Mouse (Mus musculus): Measurements from ENCODE around the gene Bcan.

Gene Bcan

DNA sequence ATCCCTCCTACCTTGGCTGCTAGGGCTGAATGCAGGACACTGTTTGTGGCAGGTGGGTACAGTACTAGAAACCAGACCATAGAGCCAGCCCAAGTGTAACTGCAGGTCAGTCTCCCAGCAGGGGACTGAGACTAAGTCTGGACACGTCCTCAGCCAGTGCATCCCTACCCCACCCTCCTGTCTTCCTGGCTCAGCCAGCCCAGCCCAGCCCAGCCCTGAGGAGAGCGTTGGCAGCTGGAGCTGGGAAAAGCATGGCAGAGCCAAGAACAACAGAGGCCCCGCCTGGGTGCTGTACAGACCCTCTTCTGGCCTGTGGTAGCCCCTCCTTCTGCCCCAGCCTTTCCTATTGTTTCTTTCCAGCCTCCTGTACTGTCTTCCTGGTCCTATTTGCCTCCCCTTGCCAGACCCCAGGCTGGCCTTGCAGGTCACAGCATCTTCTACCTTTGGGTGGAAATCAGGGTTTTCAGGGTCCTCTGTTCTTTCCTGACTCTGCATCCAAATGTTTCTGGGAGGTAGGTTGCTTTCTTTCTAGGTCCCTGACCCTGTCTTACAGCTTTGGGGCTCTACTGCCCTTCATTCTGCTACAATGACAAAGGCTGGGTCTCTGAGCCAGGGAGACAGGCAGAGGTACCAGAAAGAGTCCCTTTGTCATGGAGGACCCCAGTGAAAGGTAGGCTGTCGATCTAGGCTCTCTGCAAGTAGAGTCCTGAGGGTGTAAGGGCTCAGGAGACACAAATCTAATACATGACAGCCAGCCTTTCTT lies 55.0 kb downstream of the Bcan start:
- DNase-seq (ENCODE audit: low read depth, low spot score) = no peak

DNA sequence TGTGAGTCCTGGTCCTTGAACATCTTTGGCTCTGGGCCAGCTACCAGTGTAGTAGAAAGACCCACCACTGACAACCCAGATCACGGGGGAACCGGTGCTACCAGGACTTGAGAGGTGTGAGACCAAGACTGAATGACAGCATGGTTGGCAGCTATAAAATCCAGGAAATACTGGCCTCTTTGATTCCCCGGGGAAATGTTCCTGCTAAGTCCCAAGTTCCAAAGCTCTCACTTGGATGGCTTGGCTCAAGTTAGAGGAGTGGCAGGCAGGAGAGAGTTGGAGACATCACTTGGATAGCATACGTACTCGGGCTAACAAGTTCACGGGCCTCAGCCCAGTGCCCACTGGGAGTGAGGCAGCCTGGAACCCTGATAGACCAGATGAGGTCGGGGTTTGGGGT lies 56.4 kb downstream of the Bcan start:
- DNase-seq (ENCODE audit: low read depth, low spot score) = no peak

DNA sequence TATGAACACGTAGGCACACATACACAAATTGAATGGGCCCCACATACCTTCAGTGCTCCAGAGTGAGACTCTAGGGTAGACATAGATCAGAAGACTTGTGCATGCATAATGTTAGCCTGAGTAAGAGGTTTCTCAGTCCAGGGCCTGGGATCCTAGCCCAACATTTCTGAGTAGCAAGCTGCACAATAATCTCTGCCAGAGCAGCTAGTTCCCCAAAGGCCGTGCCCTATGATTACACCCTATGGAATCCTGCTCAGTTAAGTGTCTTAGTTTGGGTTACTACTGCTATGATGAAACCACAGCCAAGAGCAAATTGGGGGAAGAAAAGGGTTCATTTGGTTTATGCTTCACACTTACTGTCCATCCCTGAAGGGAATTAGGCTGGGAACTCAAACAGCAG lies 57.6 kb downstream of the Bcan start:
- no peak for DNase-seq (ENCODE audit: low read depth, low spot score)

DNA sequence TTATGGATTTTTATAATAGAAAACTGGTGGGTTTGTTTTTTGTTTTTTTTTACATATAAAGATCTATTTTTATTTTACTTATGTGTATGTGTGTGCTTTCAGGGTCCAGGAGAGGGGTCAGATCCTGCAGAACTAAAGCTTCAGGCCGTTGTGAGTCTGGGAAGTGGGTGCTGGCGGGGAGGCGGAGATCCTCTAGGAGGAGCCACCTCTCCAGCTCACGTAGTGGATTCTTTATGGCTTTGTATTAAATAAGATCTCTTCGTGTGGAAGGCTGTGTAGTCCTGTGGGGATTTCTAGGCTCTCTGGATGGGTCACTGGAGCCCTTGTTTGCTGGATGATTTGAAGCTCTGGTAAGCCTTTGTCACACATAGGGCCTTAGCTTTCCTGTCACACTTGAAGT lies 59.4 kb downstream of the Bcan start:
- no peak for DNase-seq (ENCODE audit: low read depth, low spot score)
